Mouse (Mus musculus): Measurements from ENCODE around the gene St6galnac3. TPM values are rescaled to one million over a fixed set of nuclear protein-coding genes. Genes with fewer than 3 reads are reported as not detected.

St6galnac3 gene
- total and polyA plus RNA-seq, 2 experiments from 2014 or later = 6.9 to 16.6 TPM

GRCm38 (mm10) chr3:153308379-153308778 lies 416.6 kb downstream of the St6galnac3 start:
- DNase-seq = no peak
- H3K4me2 ChIP-seq (ENCODE audit: low read depth) = no peak overlapping the region
- no peak overlapping the region for H3K4me3 ChIP-seq (ENCODE audit: low read depth, low read length)
- no peaks in the 10 kb centered on the region for H3K4me1 ChIP-seq (ENCODE audit: insufficient read depth)
- no peak overlapping the region for H3K9ac ChIP-seq
- 80% methylated on average over 4 of the region's 4 CpGs for WGBS
- TF ChIP-seq CTCF (IDR thresholded peaks at IDR 0.05; ENCODE audit: low read depth) = no peak
- H3K27me3 ChIP-seq (ENCODE audit: insufficient read depth, low read length) = no peaks in the 10 kb centered on the region
- no peak overlapping the region for H3K27ac ChIP-seq (ENCODE audit: low read depth, low read length)
- H3K36me3 ChIP-seq (ENCODE audit: insufficient read depth) = no peaks in the 10 kb centered on the region
- no peaks in the 10 kb centered on the region for H3K9me3 ChIP-seq (ENCODE audit: low read length)
- ATAC-seq = no peak

GRCm38 (mm10) chr3:153305153-153305552 lies 419.8 kb downstream of the St6galnac3 start:
- Histone ChIP-seq H3K9me3 (ENCODE audit: low read length) (no peaks in the 10 kb centered on the region), H3K27me3 (ENCODE audit: insufficient read depth, low read length) (no peaks in the 10 kb centered on the region), H3K4me1 (ENCODE audit: insufficient read depth) (no peaks in the 10 kb centered on the region), H3K9ac (no peak overlapping the region), H3K4me3 (ENCODE audit: low read depth, low read length) (no peak overlapping the region), H3K36me3 (ENCODE audit: insufficient read depth) (no peaks in the 10 kb centered on the region), H3K27ac (ENCODE audit: low read depth, low read length) (no peak overlapping the region), H3K4me2 (ENCODE audit: low read depth) (no peak overlapping the region)
- ATAC-seq = no peak
- DNase-seq = no peak
- TF ChIP-seq CTCF (IDR thresholded peaks at IDR 0.05; ENCODE audit: low read depth) = no peak
- WGBS = 86% methylated on average over 3 of the region's 3 CpGs

- Histone ChIP-seq H3K36me3 (ENCODE audit: insufficient read depth) (no peaks in the 10 kb centered on the region), H3K9ac (no peak overlapping the region), H3K27ac (ENCODE audit: low read depth, low read length) (no peak overlapping the region), H3K9me3 (ENCODE audit: low read length) (no peaks in the 10 kb centered on the region), H3K4me1 (ENCODE audit: insufficient read depth) (no peaks in the 10 kb centered on the region), H3K4me2 (ENCODE audit: low read depth) (no peak overlapping the region), H3K4me3 (ENCODE audit: low read depth, low read length) (no peak overlapping the region), H3K27me3 (ENCODE audit: insufficient read depth, low read length) (no peaks in the 10 kb centered on the region)
- ATAC-seq = no peak
- 89% methylated on average over 7 of the region's 7 CpGs for WGBS
- no peak for TF ChIP-seq CTCF (IDR thresholded peaks at IDR 0.05; ENCODE audit: low read depth)
- DNase-seq = no peak
Measured at GRCm38 (mm10) chr3:153302376-153302775, 422.6 kb downstream of the St6galnac3 start.

- H3K4me2 ChIP-seq (ENCODE audit: low read depth) = no peak overlapping the region
- no peak overlapping the region for H3K4me3 ChIP-seq (ENCODE audit: low read depth, low read length)
- no peaks in the 10 kb centered on the region for H3K27me3 ChIP-seq (ENCODE audit: insufficient read depth, low read length)
- ATAC-seq (peak; percentile 54; the same call in 1 of the 2 replicates), DNase-seq (peak; percentile 45)
- H3K9me3 ChIP-seq (ENCODE audit: low read length) = no peaks in the 10 kb centered on the region
- no peak overlapping the region for H3K27ac ChIP-seq (ENCODE audit: low read depth, low read length)
- no peaks in the 10 kb centered on the region for H3K4me1 ChIP-seq (ENCODE audit: insufficient read depth)
- no peak for TF ChIP-seq CTCF (IDR thresholded peaks at IDR 0.05; ENCODE audit: low read depth)
- no peak overlapping the region for H3K9ac ChIP-seq
- no peaks in the 10 kb centered on the region for H3K36me3 ChIP-seq (ENCODE audit: insufficient read depth)
- WGBS = 23% methylated on average over 22 of the region's 22 CpGs
Measured at GRCm38 (mm10) chr3:153296375-153297068, 428.5 kb downstream of the St6galnac3 start.

DNA sequence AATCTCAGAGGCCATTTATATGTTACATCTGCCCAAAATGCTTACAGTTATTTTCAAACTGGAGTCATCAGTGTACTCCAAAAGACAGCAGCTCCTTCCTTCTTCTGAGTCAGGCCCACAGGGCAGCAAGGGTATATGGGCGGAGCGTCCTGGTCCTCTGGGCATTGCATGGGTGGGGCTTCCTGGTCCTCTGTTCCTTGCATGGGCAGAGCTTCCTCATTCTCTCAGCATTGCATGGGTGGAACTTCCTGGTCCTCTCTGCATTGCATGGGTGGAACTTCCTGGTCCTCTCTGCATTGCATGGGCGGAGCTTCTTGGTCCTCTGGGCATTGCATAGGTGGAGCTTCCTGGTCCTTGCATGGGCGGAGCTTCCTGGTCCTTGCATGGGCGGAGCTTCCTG lies 432.1 kb downstream of the St6galnac3 start:
- Histone ChIP-seq H3K36me3 (ENCODE audit: insufficient read depth) (no peaks in the 10 kb centered on the region), H3K27ac (ENCODE audit: low read depth, low read length) (no peak overlapping the region), H3K4me3 (ENCODE audit: low read depth, low read length) (no peak overlapping the region), H3K9me3 (ENCODE audit: low read length) (no peaks in the 10 kb centered on the region), H3K4me2 (ENCODE audit: low read depth) (no peak overlapping the region), H3K9ac (no peak overlapping the region), H3K27me3 (ENCODE audit: insufficient read depth, low read length) (no peaks in the 10 kb centered on the region), H3K4me1 (ENCODE audit: insufficient read depth) (no peaks in the 10 kb centered on the region)
- TF ChIP-seq CTCF (IDR thresholded peaks at IDR 0.05; ENCODE audit: low read depth) = no peak
- DNase-seq = no peak
- no peak for ATAC-seq
- WGBS = 97% methylated on average over 5 of the region's 5 CpGs

DNA sequence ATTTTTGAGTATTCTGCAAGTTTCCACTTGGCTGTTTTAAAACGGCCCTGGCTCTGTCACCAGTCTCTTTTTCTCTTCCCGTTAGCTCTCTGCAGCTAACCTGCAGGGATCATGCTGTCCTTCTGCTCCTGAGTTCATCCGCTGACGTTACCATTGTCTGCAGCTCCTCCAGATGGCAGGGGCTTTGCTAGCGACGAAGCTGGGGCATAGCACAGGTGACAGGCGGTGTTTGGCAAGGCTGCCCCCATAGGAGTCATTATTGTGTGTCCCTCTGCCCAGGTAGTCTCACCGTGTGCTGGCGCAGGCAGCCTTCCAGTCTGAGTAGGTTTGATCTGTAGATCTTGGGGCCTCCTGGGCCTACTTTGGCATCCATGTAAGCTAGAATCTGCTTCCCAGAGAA lies 432.6 kb downstream of the St6galnac3 start:
- H3K9ac ChIP-seq = no peak overlapping the region
- H3K4me3 ChIP-seq (ENCODE audit: low read depth, low read length) = no peak overlapping the region
- TF ChIP-seq CTCF (IDR thresholded peaks at IDR 0.05; ENCODE audit: low read depth) = no peak
- ATAC-seq = no peak
- H3K27me3 ChIP-seq (ENCODE audit: insufficient read depth, low read length) = no peaks in the 10 kb centered on the region
- no peaks in the 10 kb centered on the region for H3K36me3 ChIP-seq (ENCODE audit: insufficient read depth)
- H3K4me2 ChIP-seq (ENCODE audit: low read depth) = no peak overlapping the region
- WGBS = 72% methylated on average over 9 of the region's 9 CpGs
- H3K4me1 ChIP-seq (ENCODE audit: insufficient read depth) = no peaks in the 10 kb centered on the region
- no peak overlapping the region for H3K27ac ChIP-seq (ENCODE audit: low read depth, low read length)
- DNase-seq = no peak
- H3K9me3 ChIP-seq (ENCODE audit: low read length) = no peaks in the 10 kb centered on the region

GRCm38 (mm10) chr3:153291406-153292045 lies 433.4 kb downstream of the St6galnac3 start:
- ATAC-seq = no peak
- Histone ChIP-seq H3K27ac (ENCODE audit: low read depth, low read length) (no peak overlapping the region), H3K4me2 (ENCODE audit: low read depth) (no peak overlapping the region), H3K27me3 (ENCODE audit: insufficient read depth, low read length) (no peaks in the 10 kb centered on the region), H3K9ac (no peak overlapping the region), H3K4me1 (ENCODE audit: insufficient read depth) (no peaks in the 10 kb centered on the region), H3K4me3 (ENCODE audit: low read depth, low read length) (no peak overlapping the region), H3K9me3 (ENCODE audit: low read length) (no peaks in the 10 kb centered on the region), H3K36me3 (ENCODE audit: insufficient read depth) (no peaks in the 10 kb centered on the region)
- WGBS = 88% methylated on average over 6 of the region's 6 CpGs
- TF ChIP-seq CTCF (IDR thresholded peaks at IDR 0.05; ENCODE audit: low read depth) = no peak
- no peak for DNase-seq
